Mouse (Mus musculus) intestine, embryonic 16.5 days (tissue): Measurements from ENCODE around the gene Rbm42. TPM values are rescaled to one million over a fixed set of nuclear protein-coding genes. Genes with fewer than 3 reads are reported as not detected.

Source experiments
- ATAC-seq: fragments of 200-750 bp; cut with Nextera tagmentation; 2 replicates; pipeline ENCODE4 v1.8.0; 2017; ENCODE audit warnings: moderate TSS enrichment, moderate library complexity
- H3K27ac ChIP-seq: fragments of 300-500 bp; sonication (generic); 2 replicates; pipeline ENCODE4 v1.5.1; 2014; ENCODE audit warnings: mild to moderate bottlenecking, low read length
- H3K27me3 ChIP-seq: fragments of 300-500 bp; sonication (generic); replicated peaks from 2 replicates; pipeline ENCODE4 v1.6.1; 2014; ENCODE audit warnings: low read length, control low read depth, mixed read lengths; ENCODE audit not compliant: control insufficient read depth, insufficient read depth
- H3K36me3 ChIP-seq: fragments of 300-500 bp; sonication (generic); 2 replicates; pipeline ENCODE4 v1.6.1; 2014; ENCODE audit warnings: low read length, control low read depth; ENCODE audit not compliant: control insufficient read depth, insufficient read depth
- H3K4me1 ChIP-seq: fragments of 300-500 bp; sonication (generic); 2 replicates; pipeline ENCODE4 v1.6.1; 2014; ENCODE audit warnings: low read length, control low read depth, mixed read lengths; ENCODE audit not compliant: control insufficient read depth, insufficient read depth
- H3K4me2 ChIP-seq: fragments of 300-500 bp; sonication (generic); 2 replicates; pipeline ENCODE4 v1.6.1; 2014; ENCODE audit warnings: low read depth, low read length, control low read depth
- H3K4me3 ChIP-seq: fragments of 300-500 bp; sonication (generic); 2 replicates; pipeline ENCODE4 v1.5.1; 2014; ENCODE audit warnings: mild to moderate bottlenecking, low read length
- H3K9ac ChIP-seq: fragments of 300-500 bp; sonication (generic); 2 replicates; pipeline ENCODE4 v1.6.1; 2014; ENCODE audit warnings: low read depth, low read length
- H3K9me3 ChIP-seq: fragments of 300-500 bp; sonication (generic); 2 replicates; pipeline ENCODE4 v1.6.1; 2016; ENCODE audit warnings: low read length, control low read depth; ENCODE audit not compliant: control insufficient read depth
- WGBS: fragments of 180-500 bp; shearing (Covaris S2); extraction: QIAGEN DNeasy Blood & Tissue Kit; methylation state at CpG from one replicate; pipeline ENCODE4 v1.1.7; 2014; 5-methylcytosine and 5-hydroxymethylcytosine counted together
- polyA plus RNA-seq: library from polyadenylated mRNA; unstranded; fragments of >200 nt; fragmentation: Nextera tagmentation; extraction: Ambion mirVana; gene quantifications from 2 replicates; pipeline ENCODE4 v1.2.1, GENCODE M21; 2015

Gene Rbm42
- polyA plus RNA-seq: 93.8 and 95.7 TPM in 2 replicates

- peak; percentile 100 for ATAC-seq
- 0 out of 2 replicates have a peak, but pooled peaks cover 2% of the 10 kb centered on the region for H3K4me1 ChIP-seq
- no peaks in the 10 kb centered on the region for H3K9me3 ChIP-seq
- WGBS: 1% methylated on average over 59 of the region's 59 CpGs
- H3K27ac ChIP-seq: peak within 1 kb of the TSS; percentile 50; the same call in 1 of the 2 replicates
- peak within 1 kb of the TSS; percentile 79 for H3K4me2 ChIP-seq
- no peaks in the 10 kb centered on the region for H3K27me3 ChIP-seq
- peak within 1 kb of the TSS; percentile 90 for H3K4me3 ChIP-seq
- peak within 1 kb of the TSS; percentile 91 for H3K9ac ChIP-seq
- H3K36me3 ChIP-seq: peaks cover 24% of the 10 kb centered on the region
These were observed at the start of gene Rbm42 for GRCm38 (mm10) chr7:30649591-30650540. TSS of gene Rbm42 (minus strand) at chr7:30650317.

GRCm38 (mm10) chr7:30698589-30698988, 48.5 kb upstream of the Rbm42 start, which contains the start of gene 2200002J24Rik:
TSS of gene 2200002J24Rik (plus strand) at chr7:30698926.
- Histone ChIP-seq H3K9me3 (no peaks in the 10 kb centered on the region), H3K9ac (no peak within 1 kb of the TSS), H3K4me1 (peaks cover 11% of the 10 kb centered on the region; the same call in 1 of the 2 replicates), H3K4me2 (no peak within 1 kb of the TSS), H3K27me3 (no peaks in the 10 kb centered on the region), H3K36me3 (no peaks in the 10 kb centered on the region), H3K27ac (peak within 1 kb of the TSS; percentile 33), H3K4me3 (no peak within 1 kb of the TSS)
- peak; percentile 89 for ATAC-seq
- 38% methylated on average over 9 of the region's 9 CpGs for WGBS

- 0 out of 2 replicates have a peak, but pooled peaks have one; percentile 16 for ATAC-seq
- Histone ChIP-seq H3K9ac (no peak overlapping the region), H3K4me3 (no peak overlapping the region), H3K9me3 (no peaks in the 10 kb centered on the region), H3K27ac (peak overlapping the region; percentile 33), H3K27me3 (no peaks in the 10 kb centered on the region), H3K36me3 (no peaks in the 10 kb centered on the region), H3K4me2 (no peak overlapping the region), H3K4me1 (peaks cover 11% of the 10 kb centered on the region; the same call in 1 of the 2 replicates)
- 51% methylated on average over 5 of the region's 5 CpGs for WGBS
These were observed 48.0 kb upstream of the Rbm42 start for GRCm38 (mm10) chr7:30698101-30698500.

GRCm38 (mm10) chr7:30688325-30688724, 38.2 kb upstream of the Rbm42 start:
- peak overlapping the region; percentile 22; the same call in 1 of the 2 replicates for H3K9ac ChIP-seq
- H3K4me1 ChIP-seq: peaks cover 5% of the 10 kb centered on the region
- no peak overlapping the region for H3K4me2 ChIP-seq
- ATAC-seq: 0 out of 2 replicates have a peak, but pooled peaks have one; percentile 31
- H3K4me3 ChIP-seq: no peak overlapping the region
- H3K36me3 ChIP-seq: no peaks in the 10 kb centered on the region
- no peak overlapping the region for H3K27ac ChIP-seq
- H3K9me3 ChIP-seq: no peaks in the 10 kb centered on the region
- H3K27me3 ChIP-seq: no peaks in the 10 kb centered on the region
- whole genome bisulfite sequencing: 67% methylated on average over 6 of the region's 6 CpGs

GRCm38 (mm10) chr7:30683425-30683824, 33.3 kb upstream of the Rbm42 start:
- peaks cover 5% of the 10 kb centered on the region for H3K4me1 ChIP-seq
- no peak for ATAC-seq
- H3K4me3 ChIP-seq: no peak overlapping the region
- no peaks in the 10 kb centered on the region for H3K9me3 ChIP-seq
- no peak overlapping the region for H3K27ac ChIP-seq
- no peak overlapping the region for H3K9ac ChIP-seq
- WGBS: 79% methylated on average over 2 of the region's 2 CpGs
- H3K36me3 ChIP-seq: no peaks in the 10 kb centered on the region
- H3K4me2 ChIP-seq: no peak overlapping the region
- H3K27me3 ChIP-seq: no peaks in the 10 kb centered on the region

GRCm38 (mm10) chr7:30681897-30682296, 31.8 kb upstream of the Rbm42 start:
- Histone ChIP-seq H3K9me3 (no peaks in the 10 kb centered on the region), H3K36me3 (no peaks in the 10 kb centered on the region), H3K4me3 (no peak overlapping the region), H3K4me1 (no peaks in the 10 kb centered on the region), H3K4me2 (no peak overlapping the region), H3K9ac (no peak overlapping the region), H3K27me3 (no peaks in the 10 kb centered on the region), H3K27ac (no peak overlapping the region)
- ATAC-seq: no peak
- WGBS: 59% methylated on average over 5 of the region's 5 CpGs

GRCm38 (mm10) chr7:30678263-30678975, 28.3 kb upstream of the Rbm42 start:
- no peak overlapping the region for H3K27ac ChIP-seq
- no peaks in the 10 kb centered on the region for H3K36me3 ChIP-seq
- H3K4me3 ChIP-seq: no peak overlapping the region
- 62% methylated on average over 5 of the region's 5 CpGs for WGBS
- no peaks in the 10 kb centered on the region for H3K9me3 ChIP-seq
- H3K27me3 ChIP-seq: no peaks in the 10 kb centered on the region
- ATAC-seq: no peak
- no peaks in the 10 kb centered on the region for H3K4me1 ChIP-seq
- H3K9ac ChIP-seq: no peak overlapping the region
- no peak overlapping the region for H3K4me2 ChIP-seq

GRCm38 (mm10) chr7:30671480-30671879, 21.4 kb upstream of the Rbm42 start, which contains the start of gene Pmis2:
TSS of gene Pmis2 (minus strand) at chr7:30671605.
- Histone ChIP-seq H3K9me3 (no peaks in the 10 kb centered on the region), H3K4me1 (no peaks in the 10 kb centered on the region), H3K27me3 (no peaks in the 10 kb centered on the region), H3K36me3 (no peaks in the 10 kb centered on the region), H3K9ac (no peak within 1 kb of the TSS), H3K27ac (no peak within 1 kb of the TSS), H3K4me3 (no peak within 1 kb of the TSS), H3K4me2 (no peak within 1 kb of the TSS)
- no peak for ATAC-seq
- WGBS: 67% methylated on average over 9 of the region's 9 CpGs

GRCm38 (mm10) chr7:30669229-30669628, 19.1 kb upstream of the Rbm42 start:
- no peaks in the 10 kb centered on the region for H3K36me3 ChIP-seq
- H3K4me2 ChIP-seq: no peak overlapping the region
- no peaks in the 10 kb centered on the region for H3K27me3 ChIP-seq
- no peak for ATAC-seq
- no peaks in the 10 kb centered on the region for H3K9me3 ChIP-seq
- H3K4me3 ChIP-seq: no peak overlapping the region
- WGBS: 31% methylated on average over 3 of the region's 3 CpGs
- H3K27ac ChIP-seq: no peak overlapping the region
- H3K9ac ChIP-seq: no peak overlapping the region
- H3K4me1 ChIP-seq: peaks cover 4% of the 10 kb centered on the region; the same call in 1 of the 2 replicates
